Mouse (Mus musculus) neural tube, embryonic 12.5 days (tissue): ENCODE results near the gene Pipox. TPM values are rescaled to one million over a fixed set of nuclear protein-coding genes. Genes with fewer than 3 reads are reported as not detected.
A peak's percentile ranks its signal among the peaks of the same experiment; 100 is the strongest.

Experiments used
- ATAC-seq: fragments of 200-750 bp; cut with Nextera tagmentation; 2 replicates; pipeline ENCODE4 v1.8.0; 2017; ENCODE audit warnings: low read depth, mild to moderate bottlenecking, moderate TSS enrichment, moderate library complexity; ENCODE audit not compliant: low FRiP score
- H3K27ac ChIP-seq: fragments of 300-500 bp; sonication (generic); 2 replicates; pipeline ENCODE4 v1.5.1; 2016
- H3K27me3 ChIP-seq: fragments of 300-500 bp; sonication (generic); replicated peaks from 2 replicates; pipeline ENCODE4 v1.6.1; 2016; ENCODE audit warnings: mild to moderate bottlenecking
- H3K36me3 ChIP-seq: fragments of 300-500 bp; sonication (generic); 2 replicates; pipeline ENCODE4 v1.6.1; 2016; ENCODE audit warnings: mild to moderate bottlenecking
- H3K4me1 ChIP-seq: fragments of 300-500 bp; sonication (generic); 2 replicates; pipeline ENCODE4 v1.6.1; 2016
- H3K4me2 ChIP-seq: fragments of 300-500 bp; sonication (generic); replicated peaks from 2 replicates; pipeline ENCODE4 v1.6.1; 2016; ENCODE audit warnings: mild to moderate bottlenecking
- H3K4me3 ChIP-seq: fragments of 300-500 bp; sonication (generic); 2 replicates; pipeline ENCODE4 v1.5.1; 2016
- H3K9ac ChIP-seq: fragments of 300-500 bp; sonication (generic); 2 replicates; pipeline ENCODE4 v1.6.1; 2016; ENCODE audit warnings: mild to moderate bottlenecking
- H3K9me3 ChIP-seq: fragments of 300-500 bp; sonication (generic); 2 replicates; pipeline ENCODE4 v1.6.1; 2016; ENCODE audit warnings: mild to moderate bottlenecking
- WGBS: fragments of 180-500 bp; shearing (Covaris S2); methylation state at CpG from one replicate; pipeline ENCODE4 v1.1.7; 2016; 5-methylcytosine and 5-hydroxymethylcytosine counted together
- polyA plus RNA-seq: library from polyadenylated mRNA; unstranded; fragments of >200 nt; fragmentation: Nextera tagmentation; extraction: Ambion mirVana; gene quantifications from 2 replicates; pipeline ENCODE4 v1.2.1, GENCODE M21; 2016

Pipox gene
- polyA plus RNA-seq, 1 experiment from 2014 or later = 4.7 TPM

DNA sequence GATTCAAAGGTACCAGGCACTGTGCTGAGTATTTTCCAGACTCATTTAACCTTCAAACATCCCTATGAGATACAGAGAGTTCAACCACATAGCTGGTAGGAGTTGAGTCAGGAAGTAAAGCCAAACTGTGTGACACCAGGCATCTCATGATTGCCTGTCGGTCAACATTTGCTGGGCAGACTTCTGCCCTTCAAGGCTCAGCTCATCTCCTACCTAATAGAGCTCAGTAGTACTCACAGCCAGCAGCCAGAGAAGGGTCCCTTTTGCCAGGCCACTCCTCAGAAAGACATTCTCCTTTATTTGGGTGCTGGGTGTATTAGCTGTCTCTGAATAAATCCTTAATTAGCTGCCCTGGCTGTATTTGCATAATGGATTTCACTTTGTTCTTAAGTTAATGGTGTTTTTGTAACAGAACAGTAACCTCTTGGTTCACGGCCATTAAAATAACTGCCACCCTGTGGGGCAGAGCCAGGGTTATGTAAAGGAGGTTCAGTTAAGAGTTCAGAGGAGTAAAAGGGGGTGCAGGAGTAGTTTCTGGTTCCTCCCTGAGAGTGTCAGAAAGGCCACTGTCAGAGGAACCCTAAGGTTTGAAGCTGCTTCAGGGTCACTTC is 3.1 kb downstream of the Pipox start:
- WGBS = 37% methylated on average over 2 of the region's 2 CpGs
- H3K4me1 ChIP-seq = peaks cover 69% of the 10 kb centered on the region
- no peak overlapping the region for H3K4me2 ChIP-seq

DNA sequence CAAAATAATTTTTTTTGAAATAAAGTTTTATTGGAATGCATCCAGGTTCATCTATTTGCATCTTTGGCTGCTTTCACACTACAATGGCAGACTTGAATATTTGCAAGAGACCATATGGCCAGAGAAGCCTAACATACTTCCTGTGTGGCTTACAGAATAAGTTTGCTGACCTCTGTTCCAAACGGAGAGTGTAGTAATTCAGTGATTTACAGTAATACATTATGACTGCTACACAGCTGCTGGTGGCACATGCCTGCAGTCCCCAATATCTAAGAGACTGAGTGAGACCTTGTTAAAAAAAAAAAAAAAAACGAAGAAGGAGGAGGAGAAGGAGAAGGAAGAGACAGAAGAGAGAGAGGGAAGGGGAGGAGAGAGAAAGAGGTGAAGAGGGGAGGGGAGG is 4.4 kb downstream of the Pipox start:
- peaks cover 72% of the 10 kb centered on the region for H3K4me1 ChIP-seq
- ATAC-seq = no peak

More for the DNA sequence above, 3.1 kb downstream of the Pipox start:
- Histone ChIP-seq H3K27ac (no peak overlapping the region), H3K27me3 (peaks cover 32% of the 10 kb centered on the region), H3K9ac (no peak overlapping the region), H3K36me3 (no peaks in the 10 kb centered on the region), H3K4me3 (no peak overlapping the region), H3K9me3 (no peaks in the 10 kb centered on the region)
- ATAC-seq = no peak

DNA sequence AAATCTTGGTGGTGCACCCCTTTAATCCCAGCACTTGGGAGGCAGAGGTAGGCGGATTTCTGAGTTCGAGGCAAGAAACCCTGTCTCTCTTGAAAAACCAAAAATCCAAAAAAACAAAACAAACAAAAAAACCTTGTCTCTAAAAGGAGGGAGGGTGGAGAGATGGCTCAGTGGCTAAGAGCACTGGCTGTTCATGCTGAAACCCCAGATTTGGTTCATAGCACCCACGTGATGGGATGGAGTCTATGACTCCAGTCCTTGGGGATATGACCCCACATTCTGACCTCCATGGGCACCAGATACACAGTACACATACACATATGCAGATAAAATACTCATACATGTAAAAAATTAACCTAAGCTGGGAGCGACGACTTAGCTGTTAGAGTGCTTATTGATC is 5.0 kb downstream of the Pipox start:
- Histone ChIP-seq H3K4me3 (no peak overlapping the region), H3K9ac (no peak overlapping the region), H3K9me3 (no peaks in the 10 kb centered on the region), H3K4me1 (peaks cover 72% of the 10 kb centered on the region), H3K27me3 (peaks cover 38% of the 10 kb centered on the region), H3K27ac (no peak overlapping the region), H3K4me2 (no peak overlapping the region), H3K36me3 (no peaks in the 10 kb centered on the region)
- no peak for ATAC-seq
- WGBS = 84% methylated on average over 5 of the region's 5 CpGs

More for the DNA sequence above, 4.4 kb downstream of the Pipox start:
- 35% methylated on average over 1 of the region's 2 CpGs for WGBS
- Histone ChIP-seq H3K9me3 (no peaks in the 10 kb centered on the region), H3K9ac (no peak overlapping the region), H3K36me3 (no peaks in the 10 kb centered on the region), H3K27ac (no peak overlapping the region), H3K4me2 (no peak overlapping the region), H3K27me3 (peaks cover 32% of the 10 kb centered on the region), H3K4me3 (no peak overlapping the region)

DNA sequence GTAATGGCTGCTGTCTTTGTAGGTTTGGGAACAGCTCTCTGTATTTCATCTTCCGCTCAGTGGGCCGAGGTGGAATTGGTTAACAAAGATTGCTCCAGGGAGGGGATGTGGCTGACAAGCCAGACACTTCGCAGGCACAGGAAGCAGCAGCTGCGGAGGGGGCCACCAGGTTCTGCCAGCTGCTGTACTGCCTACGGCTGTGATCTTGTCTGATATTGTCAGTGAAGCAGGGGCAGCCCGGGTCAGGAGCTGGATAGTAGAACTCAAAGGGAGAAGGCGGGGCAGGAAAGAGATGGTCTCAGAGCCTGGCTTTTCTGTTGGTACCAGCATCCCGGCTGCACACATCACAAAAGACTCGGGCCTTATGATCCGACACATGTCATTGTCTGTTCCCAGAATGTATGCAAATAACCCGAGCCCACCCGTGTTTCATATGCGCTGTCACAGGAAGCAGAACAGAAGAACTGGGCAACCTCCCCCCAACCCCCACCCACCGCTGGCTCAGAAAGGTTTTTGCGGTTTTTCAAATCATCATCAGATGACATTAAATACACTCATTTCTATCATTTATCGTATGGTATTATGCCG is 6.4 kb downstream of the Pipox start:
- Histone ChIP-seq H3K9ac (no peak overlapping the region), H3K27me3 (peaks cover 50% of the 10 kb centered on the region), H3K4me2 (peak overlapping the region; percentile 34), H3K36me3 (no peaks in the 10 kb centered on the region), H3K4me1 (peaks cover 60% of the 10 kb centered on the region), H3K9me3 (no peaks in the 10 kb centered on the region), H3K27ac (peak overlapping the region; percentile 57; the same call in 1 of the 2 replicates), H3K4me3 (no peak overlapping the region)
- WGBS = 30% methylated on average over 17 of the region's 17 CpGs
- ATAC-seq = 0 out of 2 replicates have a peak, but pooled peaks have one; percentile 59

DNA sequence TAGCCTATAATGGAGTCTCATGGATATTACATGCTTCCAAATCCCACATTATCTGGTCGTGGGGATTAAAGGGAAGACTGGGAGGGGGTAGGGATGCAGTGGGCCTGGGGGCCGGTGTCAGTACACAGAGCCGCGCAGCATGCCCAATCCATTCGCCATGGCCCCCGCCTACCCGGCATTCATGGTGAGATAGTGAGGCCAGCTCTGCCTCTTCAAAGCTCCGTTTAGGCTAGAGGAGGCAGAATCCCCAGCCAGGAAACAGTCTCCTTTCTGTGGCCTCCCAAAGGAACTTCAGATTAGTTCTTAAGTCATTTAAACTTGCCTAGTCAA is 8.7 kb downstream of the Pipox start:
- Histone ChIP-seq H3K9ac (no peak overlapping the region), H3K4me3 (no peak overlapping the region), H3K9me3 (no peaks in the 10 kb centered on the region), H3K4me2 (0 out of 2 replicates have a peak overlapping the region, but pooled peaks have one; percentile 12), H3K27ac (no peak overlapping the region), H3K27me3 (peaks cover 65% of the 10 kb centered on the region), H3K36me3 (no peaks in the 10 kb centered on the region), H3K4me1 (peaks cover 43% of the 10 kb centered on the region)
- ATAC-seq = peak; percentile 87
- 8% methylated on average over 8 of the region's 8 CpGs for WGBS

DNA sequence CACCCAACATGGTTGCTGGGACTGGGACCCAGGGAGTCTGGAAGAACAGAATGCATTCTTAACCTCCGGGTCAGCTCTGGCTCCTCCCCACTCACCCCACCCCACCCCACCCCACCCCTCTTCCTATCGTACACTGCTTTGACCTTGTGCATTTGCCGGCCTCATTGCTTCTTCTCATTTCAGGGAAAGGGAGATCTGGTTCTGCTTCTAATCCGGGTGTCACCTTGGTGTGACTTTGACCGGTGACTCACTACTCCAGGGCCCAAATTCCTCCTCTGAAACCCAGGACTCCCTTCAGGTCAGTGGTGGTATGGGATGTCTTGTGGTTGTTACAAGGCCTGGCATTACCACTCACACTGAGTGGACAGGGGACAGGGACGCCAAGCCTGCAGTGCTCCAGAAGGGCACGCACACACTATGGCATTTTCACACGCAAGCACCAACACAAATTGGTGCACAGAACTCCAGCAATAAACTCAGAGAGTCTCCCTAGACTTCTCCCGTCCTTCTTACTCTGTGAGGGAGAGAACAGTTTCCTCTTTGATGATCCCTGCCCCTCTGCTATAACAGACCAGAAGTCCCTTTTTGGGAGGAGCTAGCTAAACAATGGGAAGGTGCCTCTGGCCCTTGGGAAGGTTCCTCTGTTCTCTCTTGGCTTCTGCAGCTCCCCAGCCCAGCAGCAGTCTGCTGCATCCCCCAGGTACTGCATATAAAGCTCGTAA is 9.2 kb downstream of the Pipox start:
- Histone ChIP-seq H3K9ac (no peak overlapping the region), H3K36me3 (no peaks in the 10 kb centered on the region), H3K4me2 (peak overlapping the region; percentile 8; the same call in 1 of the 2 replicates), H3K27ac (no peak overlapping the region), H3K9me3 (no peaks in the 10 kb centered on the region), H3K4me3 (no peak overlapping the region), H3K27me3 (peaks cover 67% of the 10 kb centered on the region), H3K4me1 (peaks cover 42% of the 10 kb centered on the region)
- ATAC-seq = no peak
- WGBS = 24% methylated on average over 10 of the region's 10 CpGs

DNA sequence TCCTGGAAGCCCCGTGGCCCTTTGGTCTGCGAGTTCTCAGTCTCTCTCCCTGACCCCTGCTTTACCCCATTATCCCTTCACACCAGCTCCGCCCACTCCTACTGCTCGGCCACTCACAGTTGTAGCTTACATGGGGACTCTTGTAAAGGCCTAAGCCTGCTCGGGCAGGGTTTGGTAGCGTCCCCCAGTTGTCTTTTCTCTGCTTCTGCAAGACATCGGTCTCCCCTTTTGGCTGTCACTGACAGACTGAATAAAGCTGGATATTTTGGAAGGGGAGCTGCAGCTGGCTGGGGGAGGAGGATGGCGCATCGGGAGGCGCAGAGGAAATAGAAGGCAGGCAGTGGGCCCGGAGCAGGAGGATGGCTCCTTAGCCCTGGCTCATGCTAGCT is 17.1 kb downstream of the Pipox start:
- Histone ChIP-seq H3K4me1 (peaks cover 36% of the 10 kb centered on the region), H3K9ac (no peak overlapping the region), H3K9me3 (no peaks in the 10 kb centered on the region), H3K4me2 (no peak overlapping the region), H3K27ac (no peak overlapping the region), H3K4me3 (no peak overlapping the region), H3K27me3 (peaks cover 44% of the 10 kb centered on the region), H3K36me3 (no peaks in the 10 kb centered on the region)
- no peak for ATAC-seq
- 43% methylated on average over 11 of the region's 11 CpGs for WGBS

DNA sequence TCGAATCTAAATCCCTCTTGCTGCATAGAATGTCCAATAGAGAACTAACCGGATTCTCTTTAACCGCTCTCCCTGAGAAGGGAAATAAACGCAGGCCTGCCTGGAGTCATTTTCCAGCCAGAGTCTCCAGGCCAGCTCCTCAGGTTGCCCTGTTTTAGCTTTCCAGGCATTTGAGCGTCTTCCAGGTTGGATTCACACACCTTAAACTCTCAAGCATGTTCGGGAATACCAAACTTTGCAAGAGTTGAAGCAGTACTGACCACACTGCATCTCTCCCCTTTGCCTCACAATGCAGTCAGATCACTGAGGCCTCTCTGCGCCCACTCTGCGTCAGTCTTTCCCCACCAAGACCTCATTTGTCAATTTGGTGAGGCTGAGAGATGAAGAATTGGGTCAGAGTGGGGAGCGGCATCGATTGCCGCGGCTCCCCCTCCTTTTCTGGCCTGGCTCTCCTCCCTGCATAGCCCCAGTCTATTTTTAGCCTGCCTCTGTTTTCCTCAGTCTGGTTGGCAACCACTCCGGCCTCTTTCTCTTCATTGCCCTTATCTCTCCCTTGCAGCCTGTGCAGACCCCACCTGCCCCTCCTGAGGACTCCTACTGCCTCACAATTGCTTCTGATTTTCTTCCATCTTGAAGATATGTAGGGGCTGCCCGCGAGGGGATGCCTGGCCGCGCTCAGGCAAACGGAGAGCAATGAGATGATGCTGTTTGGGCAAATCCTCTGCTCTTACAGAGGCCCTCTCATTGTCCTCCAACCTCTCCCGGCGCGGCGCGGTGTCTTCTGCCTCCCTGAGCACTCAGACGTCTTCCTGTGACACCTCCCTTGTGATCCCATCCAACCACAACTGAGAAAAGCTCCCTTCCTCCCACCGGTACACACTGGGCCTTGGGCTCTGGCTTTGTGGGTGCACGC is 17.8 kb downstream of the Pipox start:
- ATAC-seq = no peak
- WGBS = 59% methylated on average over 26 of the region's 26 CpGs

DNA sequence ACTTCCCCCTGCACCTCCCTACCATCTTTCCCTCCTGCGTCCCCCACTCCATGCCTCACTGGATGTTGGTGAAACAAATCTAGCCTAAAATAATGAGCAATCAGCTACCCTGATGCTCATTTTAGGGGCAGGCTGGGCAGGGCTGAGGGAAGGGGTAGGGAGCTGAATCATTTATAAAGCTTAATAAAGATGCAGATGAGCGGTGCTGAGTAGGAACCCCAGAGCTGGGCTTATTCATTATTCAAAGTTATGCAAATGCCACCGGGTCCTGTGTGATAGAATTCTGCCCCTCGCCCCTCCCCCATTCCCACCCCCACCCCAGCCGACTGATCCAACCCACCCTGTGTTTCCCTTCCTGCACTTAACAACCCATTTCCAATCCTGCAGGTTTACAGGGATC is 18.6 kb downstream of the Pipox start:
- 38% methylated on average over 5 of the region's 5 CpGs for WGBS
- Histone ChIP-seq H3K4me1 (peaks cover 41% of the 10 kb centered on the region), H3K27me3 (peaks cover 37% of the 10 kb centered on the region), H3K9me3 (no peaks in the 10 kb centered on the region), H3K9ac (no peak overlapping the region), H3K4me3 (no peak overlapping the region), H3K4me2 (no peak overlapping the region), H3K27ac (no peak overlapping the region), H3K36me3 (no peaks in the 10 kb centered on the region)
- peak; percentile 46; the same call in 1 of the 2 replicates for ATAC-seq

More for the DNA sequence above, 17.8 kb downstream of the Pipox start:
- H3K36me3 ChIP-seq = no peaks in the 10 kb centered on the region
- peaks cover 38% of the 10 kb centered on the region for H3K27me3 ChIP-seq
- peaks cover 41% of the 10 kb centered on the region for H3K4me1 ChIP-seq
- no peak overlapping the region for H3K27ac ChIP-seq
- no peak overlapping the region for H3K4me2 ChIP-seq
- no peak overlapping the region for H3K4me3 ChIP-seq
- no peak overlapping the region for H3K9ac ChIP-seq
- no peaks in the 10 kb centered on the region for H3K9me3 ChIP-seq

DNA sequence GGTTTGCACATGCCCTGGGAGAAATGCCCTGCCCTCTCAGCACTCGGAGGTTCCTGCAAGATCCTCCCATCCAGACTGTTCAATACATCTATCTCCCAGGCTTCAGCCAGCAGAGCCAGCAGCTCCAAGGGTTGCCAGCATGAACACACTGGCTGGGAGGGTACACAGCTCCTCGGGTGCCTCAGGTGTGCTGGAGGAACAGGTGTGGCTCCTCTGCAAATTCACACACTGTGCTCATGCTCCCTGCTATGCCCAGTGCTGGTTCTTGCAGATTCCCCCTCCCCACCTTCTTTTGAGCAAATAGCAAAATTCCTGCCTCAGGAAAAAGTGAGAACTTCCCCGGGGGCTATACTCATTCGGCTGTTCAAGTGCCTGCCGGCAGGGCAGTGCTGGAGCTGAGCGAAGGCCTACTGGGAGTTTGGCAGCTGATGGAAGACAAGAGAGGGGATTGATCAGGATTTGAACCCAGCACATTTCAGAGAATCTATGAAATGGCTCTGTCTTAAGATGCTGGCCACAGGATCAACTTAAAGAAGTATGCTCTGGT is 19.1 kb downstream of the Pipox start:
- ATAC-seq = no peak; the same call in 1 of the 2 replicates
- Histone ChIP-seq H3K36me3 (no peaks in the 10 kb centered on the region), H3K4me3 (no peak overlapping the region), H3K4me2 (no peak overlapping the region), H3K4me1 (peaks cover 41% of the 10 kb centered on the region), H3K9ac (no peak overlapping the region), H3K27me3 (peaks cover 35% of the 10 kb centered on the region), H3K9me3 (no peaks in the 10 kb centered on the region), H3K27ac (no peak overlapping the region)
- WGBS = 56% methylated on average over 6 of the region's 6 CpGs

DNA sequence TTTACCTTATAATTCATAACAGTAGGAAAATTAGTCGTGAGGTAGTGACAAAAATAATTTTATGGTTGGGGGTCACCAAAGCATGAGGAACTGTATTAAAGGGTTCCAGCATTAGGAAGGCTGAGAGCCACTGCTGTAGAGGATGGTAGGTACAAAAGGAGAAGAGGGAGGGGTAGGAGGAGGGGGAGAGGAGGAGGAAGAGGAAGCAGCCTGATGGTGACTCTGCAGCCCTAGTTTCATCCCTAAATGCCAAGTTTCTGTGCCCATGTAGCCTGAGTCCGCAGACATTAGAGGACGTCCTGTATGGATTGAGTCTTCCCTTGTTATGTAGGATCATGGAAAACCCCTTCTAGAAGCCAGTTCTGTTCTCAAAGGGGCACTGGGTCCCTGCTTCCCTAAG is 20.8 kb downstream of the Pipox start:
- Histone ChIP-seq H3K27me3 (peaks cover 41% of the 10 kb centered on the region), H3K9me3 (no peaks in the 10 kb centered on the region), H3K4me1 (peaks cover 45% of the 10 kb centered on the region), H3K4me2 (no peak overlapping the region), H3K27ac (no peak overlapping the region), H3K36me3 (no peaks in the 10 kb centered on the region), H3K9ac (no peak overlapping the region), H3K4me3 (no peak overlapping the region)
- 40% methylated on average over 3 of the region's 3 CpGs for WGBS
- no peak for ATAC-seq
